Mouse (Mus musculus) c-Kit-positive CD71-positive TER-119-positive erythroid progenitor cells, embryonic 14.5 days (primary cell): ENCODE measurements at regions not wholly inside any gene's neighbourhood (a gene's known extent, or its start where the extent isn't known, plus 50 kb on each side); places are given as distances from the start of the nearest gene placed in this dataset.

ENCODE experiments used
- DNase-seq: peaks from one replicate; pipeline ENCODE4 v3.0.0-alpha.2; 2013; ENCODE audit warnings: low spot score

DNA sequence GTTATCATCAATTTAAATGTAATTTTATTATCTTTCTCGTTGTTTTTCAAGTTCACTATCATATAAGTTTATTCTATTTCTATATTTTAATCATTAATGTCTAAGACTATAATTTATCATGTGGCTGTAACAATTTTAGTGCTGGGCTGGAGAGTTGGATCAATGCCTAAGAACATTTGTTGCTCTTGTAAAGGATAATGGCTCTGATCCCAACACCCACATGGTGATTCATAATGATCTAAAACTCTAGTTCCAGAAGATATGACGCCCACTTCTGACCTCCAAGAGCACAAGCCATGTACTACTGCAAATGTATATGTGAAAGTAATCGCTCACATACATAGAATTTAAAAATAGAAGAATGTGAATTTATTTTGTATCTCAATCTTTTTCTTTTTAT, 6117.1 kb downstream of the 9330182O14Rik start:
- DNase-seq: no peak

DNA sequence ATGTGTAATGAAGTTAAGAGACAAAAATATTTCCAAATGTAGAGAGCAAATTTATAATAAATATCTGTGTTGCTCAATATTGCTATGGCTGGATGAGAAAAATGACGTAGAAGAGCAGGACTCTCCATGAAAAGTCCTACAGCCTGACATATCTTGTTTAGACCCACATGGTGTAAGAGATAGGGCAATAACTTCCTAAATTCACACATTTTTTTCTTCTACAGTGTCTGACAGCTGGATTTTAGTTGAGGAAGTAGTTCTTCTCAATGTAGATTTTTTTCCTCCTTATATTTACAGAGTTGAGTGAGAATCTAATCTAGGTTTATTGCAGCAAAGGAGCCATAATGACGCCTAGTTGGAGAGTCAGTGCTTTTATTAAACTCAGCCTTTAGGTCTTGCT, 6151.1 kb downstream of the 9330182O14Rik start:
- no peak for DNase-seq

DNA sequence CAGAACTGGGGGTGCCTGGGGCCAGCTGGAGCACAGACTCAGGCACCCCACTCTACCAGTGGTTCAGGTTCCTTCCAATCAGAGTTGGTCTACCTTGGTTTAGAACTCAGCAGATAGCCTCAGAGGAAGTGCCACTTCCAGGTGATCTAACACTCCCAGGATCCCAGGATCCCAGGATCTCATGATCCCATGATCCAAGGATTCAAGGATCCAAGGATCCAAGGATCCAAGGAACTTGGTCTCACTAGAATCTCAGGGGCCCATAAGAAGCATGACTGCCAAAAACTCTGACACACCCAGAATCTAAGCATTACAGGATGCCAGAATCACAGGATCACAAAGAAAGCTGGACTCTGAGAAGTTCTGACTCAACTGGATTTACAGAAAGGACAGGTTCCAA, 6169.1 kb downstream of the 9330182O14Rik start:
- DNase-seq: peak; percentile 4
